Mouse (Mus musculus) right cerebral cortex, adult 18-20 months (tissue): ENCODE measurements around the gene Onecut3.

Source experiments
- DNase-seq: peaks from one replicate; pipeline ENCODE4 v3.0.0; 2022; ENCODE audit warnings: mixed read lengths

The Onecut3 gene

GRCm38 (mm10) chr10:80557346-80557965 is 62.8 kb downstream of the Onecut3 start:
- DNase-seq, result peak; percentile 53

GRCm38 (mm10) chr10:80559431-80559830 is 64.8 kb downstream of the Onecut3 start:
- no peak for DNase-seq

- no peak for DNase-seq
Observed at GRCm38 (mm10) chr10:80560621-80561020, 66.0 kb downstream of the Onecut3 start.

GRCm38 (mm10) chr10:80561116-80561944 is 66.7 kb downstream of the Onecut3 start, which contains the start of gene Rexo1:
Gene Rexo1 (minus strand): TSS chr10:80561560.
- DNase-seq, result peak; percentile 94

- peak; percentile 89 for DNase-seq
Observed at GRCm38 (mm10) chr10:80566375-80567092, 71.9 kb downstream of the Onecut3 start.
